ENCODE assay signal across 8 mouse cellular contexts in the genomic region with DNA sequence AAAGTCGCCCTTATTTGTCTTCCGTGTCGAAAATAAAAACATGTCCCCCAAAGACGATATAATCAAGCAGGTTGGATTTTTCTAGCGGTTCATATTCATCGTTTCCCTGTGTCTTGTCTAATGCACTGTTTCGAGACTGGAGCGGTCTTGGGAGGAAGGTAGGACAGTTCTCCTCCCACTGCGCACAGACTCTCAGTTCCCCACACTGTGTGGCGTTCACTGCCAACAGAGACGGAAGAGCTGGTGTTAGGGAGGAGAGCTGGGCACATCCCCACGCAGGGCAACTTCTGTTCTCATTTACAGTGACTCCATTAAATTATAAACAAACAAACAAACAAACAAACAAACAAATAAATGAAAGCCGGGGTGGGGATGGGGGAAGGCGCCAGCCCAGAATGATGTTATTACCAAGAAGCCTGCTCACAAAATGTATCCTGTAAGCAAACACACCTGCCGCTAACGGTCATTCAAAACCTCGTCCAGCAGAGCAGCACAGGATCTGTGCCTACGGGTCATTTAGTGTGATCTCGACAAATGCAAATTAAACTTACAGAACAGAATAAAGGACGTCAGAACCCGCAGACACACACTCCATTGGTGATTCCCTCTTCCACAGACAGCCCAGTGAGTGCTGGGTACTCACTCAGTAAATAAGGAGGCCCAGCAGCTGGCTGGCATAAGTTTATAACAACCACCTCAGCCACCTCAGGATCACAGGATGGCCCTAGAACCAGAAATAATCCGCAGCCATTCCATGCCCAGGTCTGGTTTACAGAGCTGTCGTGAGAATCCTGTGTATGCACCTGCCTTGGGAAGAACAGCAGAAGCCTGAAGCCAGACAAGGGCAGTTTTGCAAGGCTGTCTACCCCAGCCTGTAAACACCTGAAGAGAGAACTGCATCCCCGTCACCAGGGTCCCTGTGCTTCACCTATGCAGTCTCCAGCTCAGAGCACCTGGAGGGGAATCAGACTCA.
DNase-seq lines count a peak whose midpoint lies in the region; ATAC-seq and TF ChIP-seq lines count a peak whose summit lies in the region.

No protein-coding gene starts in this region.

- peak overlapping the region; percentile 26 for H3K4me3 ChIP-seq in heart, embryonic 15.5 days
- peak overlapping the region; percentile 26 for H3K4me3 ChIP-seq in hindbrain, embryonic 14.5 days (replicated peaks; ENCODE audit: low read length)
- H3K4me3 ChIP-seq in midbrain, embryonic 14.5 days (replicated peaks; ENCODE audit: low read depth, low read length): peak overlapping the region; percentile 33
- H3K4me3 ChIP-seq in thymus, adult 2 months (ENCODE audit: control insufficient read depth, insufficient read depth, low read length): no peak overlapping the region

- H3K27ac ChIP-seq in heart, embryonic 15.5 days: peak overlapping the region; percentile 17; the same call in 1 of the 2 replicates
- peak overlapping the region; percentile 94 for H3K27ac ChIP-seq in hindbrain, embryonic 14.5 days
- peak overlapping the region; percentile 97 for H3K27ac ChIP-seq in midbrain, embryonic 14.5 days (replicated peaks; ENCODE audit: low read depth, low read length)
- H3K27ac ChIP-seq in thymus, adult 2 months (ENCODE audit: control insufficient read depth, insufficient read depth, low read length): no peak overlapping the region

- DNase-seq in heart, postnatal 25 days (ENCODE audit: low spot score): no peak
- DNase-seq in hindbrain, embryonic 14.5 days (ENCODE audit: low spot score): no peak
- DNase-seq in midbrain, embryonic 14.5 days: peak; percentile 43
- no peak for DNase-seq in thymus, adult 2 months
- no peak for DNase-seq in spleen, postnatal 14 days (ENCODE audit: low spot score in 2 of 2)
- DNase-seq in left cerebral cortex, postnatal 4 days: no peak

- intact Hi-C loops in heart, postnatal 25 days (cut with DNase I): loop anchor here (5.0 kb wide), 1 partner anchor 84 kb away; no protein-coding TSS in a partner anchor
- intact Hi-C loops in left cerebral cortex, postnatal 4 days (cut with DNase I): no loop called here

- peaks cover 65% of the 10 kb centered on the region for H3K4me1 ChIP-seq in heart, embryonic 15.5 days (replicated peaks)
- peaks cover 63% of the 10 kb centered on the region for H3K4me1 ChIP-seq in hindbrain, embryonic 14.5 days (replicated peaks; ENCODE audit: control insufficient read depth, insufficient read depth, low read length)
- H3K4me1 ChIP-seq in midbrain, embryonic 14.5 days (ENCODE audit: control insufficient read depth, insufficient read depth, low read length): peaks cover 54% of the 10 kb centered on the region
- peaks cover 3% of the 10 kb centered on the region; the same call in 1 of the 2 replicates for H3K4me1 ChIP-seq in thymus, adult 2 months (replicated peaks; ENCODE audit: control insufficient read depth, insufficient read depth, low read length)

- WGBS in heart, embryonic 15.5 days: 36% methylated on average over 24 of the region's 24 CpGs
- 11% methylated on average over 24 of the region's 24 CpGs for WGBS in hindbrain, embryonic 14.5 days
- WGBS in midbrain, embryonic 14.5 days: 7% methylated on average over 24 of the region's 24 CpGs
- WGBS in thymus, adult 2 months: 73% methylated on average over 24 of the region's 24 CpGs

- no peaks in the 10 kb centered on the region for H3K27me3 ChIP-seq in heart, embryonic 15.5 days
- no peaks in the 10 kb centered on the region for H3K27me3 ChIP-seq in hindbrain, embryonic 14.5 days (ENCODE audit: control insufficient read depth, insufficient read depth, low read length)
- no peaks in the 10 kb centered on the region for H3K27me3 ChIP-seq in midbrain, embryonic 14.5 days (ENCODE audit: control insufficient read depth, insufficient read depth, low read length)
- H3K27me3 ChIP-seq in thymus, adult 2 months (ENCODE audit: control insufficient read depth, insufficient read depth, low read length): no peaks in the 10 kb centered on the region

- no peaks in the 10 kb centered on the region for H3K36me3 ChIP-seq in heart, embryonic 15.5 days
- no peaks in the 10 kb centered on the region for H3K36me3 ChIP-seq in hindbrain, embryonic 14.5 days (replicated peaks; ENCODE audit: control insufficient read depth, insufficient read depth)
- H3K36me3 ChIP-seq in midbrain, embryonic 14.5 days (ENCODE audit: control insufficient read depth, insufficient read depth, low read length): no peaks in the 10 kb centered on the region
- H3K36me3 ChIP-seq in thymus, adult 2 months (ENCODE audit: control insufficient read depth, insufficient read depth, low read length): no peaks in the 10 kb centered on the region

- no peaks in the 10 kb centered on the region for H3K9me3 ChIP-seq in heart, embryonic 15.5 days (replicated peaks)
- no peaks in the 10 kb centered on the region for H3K9me3 ChIP-seq in hindbrain, embryonic 14.5 days (ENCODE audit: control insufficient read depth, low read length)
- H3K9me3 ChIP-seq in midbrain, embryonic 14.5 days (ENCODE audit: control insufficient read depth, low read length): no peaks in the 10 kb centered on the region

- no peak for TF ChIP-seq POLR2A in thymus, adult 2 months (IDR thresholded peaks at IDR 0.05; ENCODE audit: control insufficient read depth, extremely low read depth, insufficient read depth, low read length, poor library complexity)

- no peak for ATAC-seq in heart, embryonic 15.5 days (replicated peaks; ENCODE audit: insufficient number of reproducible peaks, insufficient read depth, low FRiP score, low read depth)
- ATAC-seq in common myeloid progenitor, adult 5-6 weeks (replicated peaks; ENCODE audit: low read depth, poor library complexity, severe bottlenecking): peak; percentile 61
- ATAC-seq in hindbrain, embryonic 14.5 days (ENCODE audit: low FRiP score): peak; percentile 85
- ATAC-seq in midbrain, embryonic 14.5 days (ENCODE audit: low FRiP score, low TSS enrichment): peak; percentile 77

- peak overlapping the region; percentile 57 for H3K4me2 ChIP-seq in heart, embryonic 15.5 days
- H3K4me2 ChIP-seq in hindbrain, embryonic 14.5 days (replicated peaks): peak overlapping the region; percentile 61
- peak overlapping the region; percentile 71 for H3K4me2 ChIP-seq in midbrain, embryonic 14.5 days (ENCODE audit: low read length)

- TF ChIP-seq CTCF in thymus, adult 2 months (IDR thresholded peaks at IDR 0.05; ENCODE audit: borderline replicate concordance, control insufficient read depth, extremely low read depth, insufficient read depth, low read length, poor library complexity): no peak

- H3K9ac ChIP-seq in heart, embryonic 15.5 days: no peak overlapping the region
- peak overlapping the region; percentile 72 for H3K9ac ChIP-seq in hindbrain, embryonic 14.5 days
- H3K9ac ChIP-seq in midbrain, embryonic 14.5 days (replicated peaks; ENCODE audit: low read length): peak overlapping the region; percentile 65
